Mouse (Mus musculus) megakaryocyte, embryonic 14.5 days (primary cell): ENCODE results near the gene Tbl2. TPM values are rescaled to one million over a fixed set of nuclear protein-coding genes. Genes with fewer than 3 reads are reported as not detected.

ENCODE experiments used
- H3K27me3 ChIP-seq: replicated peaks from 2 replicates; pipeline ENCODE3; 2012; ENCODE audit warnings: inconsistent platforms
- H3K36me3 ChIP-seq: replicated peaks from 2 replicates; pipeline ENCODE3; 2012; ENCODE audit warnings: low read length, inconsistent platforms, mixed read lengths
- H3K4me1 ChIP-seq: 2 replicates; pipeline ENCODE4 v1.6.1; 2012; ENCODE audit warnings: inconsistent platforms
- H3K4me3 ChIP-seq: replicated peaks from 2 replicates; pipeline ENCODE3; 2012; ENCODE audit warnings: moderate library complexity, mild to moderate bottlenecking, inconsistent platforms
- H3K9me3 ChIP-seq: 2 replicates; pipeline ENCODE4 v1.6.1; 2012; ENCODE audit warnings: inconsistent platforms
- FLI1 ChIP-seq: IDR thresholded peaks from 2 replicates; pipeline ENCODE4 v1.6.1; 2012; ENCODE audit warnings: low read length, inconsistent platforms, mixed read lengths
- GATA1 ChIP-seq: IDR thresholded peaks from 3 replicates; pipeline ENCODE4 v1.6.1; 2012; ENCODE audit warnings: mixed read lengths, low read length, inconsistent platforms, borderline replicate concordance
- polyA plus RNA-seq: library from polyadenylated mRNA; stranded (reverse); fragments of >175 nt; gene quantifications from 2 replicates; pipeline ENCODE4 v1.2.3, GENCODE M21; 2012; ENCODE audit warnings: low replicate concordance; ENCODE audit not compliant: insufficient read depth

The Tbl2 gene
- polyA plus RNA-seq, 1 experiment = 6.6 TPM

DNA sequence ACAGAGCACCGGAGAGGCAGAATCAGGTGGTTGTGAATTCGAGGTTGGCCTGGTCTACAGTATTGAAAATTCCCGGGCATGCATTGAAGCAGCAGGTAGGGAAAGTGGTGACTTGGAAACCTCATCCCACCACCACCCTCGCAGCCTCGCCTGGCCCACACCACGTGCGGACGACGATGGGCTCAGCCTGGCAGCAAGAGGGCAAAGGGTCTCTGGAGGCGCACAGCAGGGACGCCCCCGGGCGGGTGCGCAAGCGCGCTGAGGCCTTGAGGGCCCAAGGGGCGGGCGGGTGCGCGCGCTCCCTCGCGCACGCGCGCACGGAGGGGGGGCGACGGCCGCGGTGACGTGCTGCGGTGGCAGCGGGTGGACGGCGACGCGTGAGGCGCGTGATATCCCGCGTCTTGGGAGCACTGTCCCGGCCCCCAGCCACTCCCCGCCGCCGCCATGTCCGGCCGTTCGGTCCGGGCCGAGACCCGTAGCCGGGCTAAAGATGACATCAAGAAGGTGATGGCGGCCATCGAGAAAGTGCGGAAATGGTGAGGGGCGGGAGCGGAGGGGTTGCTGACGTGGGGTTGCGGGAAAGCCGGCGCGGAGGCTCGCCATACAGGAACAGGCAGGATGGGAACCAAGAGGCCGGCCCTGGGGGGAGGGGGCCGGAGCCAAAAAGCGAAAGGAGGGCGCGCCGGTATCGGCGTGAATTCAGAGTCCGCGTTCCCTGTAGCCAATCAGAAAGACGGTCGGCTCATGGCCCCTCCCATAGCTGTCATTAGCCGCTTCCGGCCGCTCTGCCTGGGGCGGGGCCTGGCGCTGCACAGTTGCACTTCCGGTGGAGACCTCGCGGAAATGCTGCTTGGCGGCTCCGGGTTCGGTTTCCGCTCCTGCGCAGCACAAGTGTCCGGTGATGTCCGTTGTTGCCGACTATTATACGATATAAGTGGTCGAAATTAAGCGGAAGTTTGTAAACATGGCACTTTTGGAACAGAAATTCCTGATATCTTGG lies 18.9 kb downstream of the Tbl2 start, which contains the start of gene Bcl7b:
Gene Bcl7b (plus strand): TSS at position 221 of the 1,000 bp plus-strand sequence.
- TF ChIP-seq GATA1 = no peak
- peak; percentile 95 for TF ChIP-seq FLI1
- no peaks in the 10 kb centered on the region for H3K27me3 ChIP-seq

DNA sequence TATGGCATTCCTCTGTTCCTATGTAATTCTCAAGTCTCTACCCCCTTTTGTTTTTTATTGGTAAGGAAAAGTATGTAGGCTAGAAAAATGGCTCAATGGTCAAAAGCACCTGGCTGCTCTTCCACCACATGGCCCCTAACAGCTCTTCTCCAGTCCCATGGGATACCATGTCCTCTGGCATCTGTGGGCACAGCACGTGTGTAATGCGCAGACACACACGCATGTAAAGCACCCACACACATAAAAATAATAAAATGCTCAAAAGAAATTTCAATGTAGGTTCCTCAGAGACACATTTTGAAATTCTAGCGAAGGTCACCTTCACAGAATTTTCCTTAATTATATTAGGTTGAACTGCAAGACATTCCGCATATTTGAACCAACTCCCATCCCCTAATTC lies 20.0 kb downstream of the Tbl2 start:
- Histone ChIP-seq H3K9me3 (no peaks in the 10 kb centered on the region), H3K4me3 (peak overlapping the region; percentile 96), H3K4me1 (peaks cover 53% of the 10 kb centered on the region), H3K36me3 (peaks cover 47% of the 10 kb centered on the region), H3K27me3 (no peaks in the 10 kb centered on the region)
- TF ChIP-seq FLI1 = no peak
- TF ChIP-seq GATA1 = no peak

More for the DNA sequence above, 18.9 kb downstream of the Tbl2 start, which contains the start of gene Bcl7b:
- Histone ChIP-seq H3K4me1 (peaks cover 52% of the 10 kb centered on the region), H3K36me3 (peaks cover 45% of the 10 kb centered on the region), H3K9me3 (no peaks in the 10 kb centered on the region), H3K4me3 (peak within 1 kb of the TSS; percentile 96)

DNA sequence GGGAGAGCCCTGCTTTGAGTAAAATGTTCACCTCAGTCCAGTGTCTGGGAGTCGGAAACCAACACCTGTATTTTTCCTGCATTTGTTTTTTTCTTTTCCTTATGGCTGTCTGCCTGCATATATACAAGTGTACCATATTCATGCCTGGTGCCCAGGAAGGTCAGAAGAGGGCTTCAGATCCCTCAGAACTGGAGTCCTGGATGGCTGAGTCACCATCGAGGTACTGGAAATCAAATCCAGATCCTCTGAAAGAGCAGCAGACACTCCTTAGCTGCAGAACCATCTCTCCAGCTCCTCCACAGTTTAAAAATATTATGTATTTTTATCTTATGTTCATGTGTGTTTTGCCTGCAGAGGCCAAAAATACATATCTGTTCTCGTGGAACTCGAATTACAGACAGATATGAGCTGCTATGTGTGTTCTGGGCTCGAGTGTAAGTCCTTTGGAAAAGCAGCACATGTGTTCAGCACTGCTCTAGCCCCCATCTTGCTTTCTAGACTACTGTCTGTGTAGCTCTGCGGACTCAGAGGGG lies 22.3 kb downstream of the Tbl2 start:
- no peaks in the 10 kb centered on the region for H3K27me3 ChIP-seq
- no peak for TF ChIP-seq GATA1
- TF ChIP-seq FLI1 = no peak
- peaks cover 44% of the 10 kb centered on the region for H3K4me1 ChIP-seq
- H3K9me3 ChIP-seq = no peaks in the 10 kb centered on the region
- peaks cover 68% of the 10 kb centered on the region for H3K36me3 ChIP-seq
- H3K4me3 ChIP-seq = no peak overlapping the region

DNA sequence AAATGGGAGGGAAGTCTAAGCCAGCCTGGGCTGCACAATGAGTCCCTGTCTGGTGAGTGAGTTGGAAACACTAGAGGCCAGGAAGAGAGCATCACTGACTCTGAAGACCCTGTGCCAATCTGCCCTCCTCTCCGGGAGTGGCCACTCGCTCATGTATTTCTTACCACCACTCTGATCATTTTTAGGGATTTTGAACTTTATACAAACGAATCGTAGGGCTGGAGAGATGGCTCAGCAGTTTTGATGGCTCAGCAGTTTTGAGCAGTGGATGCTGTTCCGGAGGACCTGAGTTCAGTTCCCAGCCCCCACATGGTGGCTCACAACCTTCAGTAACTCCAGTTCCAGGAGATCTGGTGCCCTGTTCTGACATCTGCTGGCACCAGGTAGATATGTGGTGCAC lies 23.5 kb downstream of the Tbl2 start:
- Histone ChIP-seq H3K4me3 (no peak overlapping the region), H3K4me1 (peaks cover 48% of the 10 kb centered on the region), H3K27me3 (no peaks in the 10 kb centered on the region), H3K9me3 (no peaks in the 10 kb centered on the region), H3K36me3 (peaks cover 80% of the 10 kb centered on the region)
- TF ChIP-seq GATA1 = no peak
- no peak for TF ChIP-seq FLI1

DNA sequence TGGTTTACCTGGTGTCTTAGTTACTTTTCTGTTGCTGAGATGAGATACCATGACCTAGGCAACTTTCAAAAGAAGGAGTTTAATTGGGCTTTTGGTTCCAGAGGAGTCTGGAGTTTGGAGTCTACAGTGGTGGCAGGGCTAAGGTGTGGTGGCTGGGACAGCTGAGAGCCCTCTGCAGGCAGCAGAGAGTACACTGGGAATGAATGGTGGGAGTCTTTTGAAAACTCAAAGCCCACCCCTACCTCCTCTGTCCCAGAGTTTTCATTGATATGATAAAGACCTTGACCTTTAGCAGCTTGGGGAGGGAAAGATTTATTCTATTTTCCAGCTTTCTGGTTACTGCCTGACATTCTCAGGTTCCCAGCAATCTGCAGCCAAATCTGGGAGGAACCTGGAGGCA lies 25.6 kb downstream of the Tbl2 start:
- peaks cover 56% of the 10 kb centered on the region for H3K4me1 ChIP-seq
- H3K9me3 ChIP-seq = no peaks in the 10 kb centered on the region
- no peaks in the 10 kb centered on the region for H3K27me3 ChIP-seq
- peaks cover 98% of the 10 kb centered on the region for H3K36me3 ChIP-seq
- H3K4me3 ChIP-seq = no peak overlapping the region
- TF ChIP-seq FLI1 = no peak
- TF ChIP-seq GATA1 = no peak

DNA sequence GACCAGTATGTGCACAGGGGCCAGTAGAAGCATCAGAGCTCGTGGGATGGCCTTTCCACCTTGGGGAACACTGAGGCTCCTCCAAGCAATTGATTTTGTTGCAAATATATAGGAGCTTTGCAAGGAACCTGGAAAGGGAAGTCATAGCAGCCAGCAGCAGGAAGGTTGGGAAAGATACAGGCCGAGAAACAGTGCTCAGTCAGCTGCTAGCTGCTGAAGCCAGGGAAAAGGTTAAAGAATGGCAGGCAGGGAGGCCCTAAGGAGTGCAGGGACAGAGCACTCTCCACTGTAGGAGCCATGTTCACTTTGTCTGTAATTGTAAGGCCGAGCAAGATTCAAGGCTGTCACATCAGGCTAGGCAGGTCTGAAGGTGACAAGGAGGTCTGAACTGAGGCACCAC lies 29.1 kb downstream of the Tbl2 start:
- H3K4me1 ChIP-seq = peaks cover 60% of the 10 kb centered on the region
- no peaks in the 10 kb centered on the region for H3K9me3 ChIP-seq
- peaks cover 95% of the 10 kb centered on the region for H3K36me3 ChIP-seq
- TF ChIP-seq GATA1 (no peak), FLI1 (no peak)
- H3K4me3 ChIP-seq = peak overlapping the region; percentile 63
- no peaks in the 10 kb centered on the region for H3K27me3 ChIP-seq

DNA sequence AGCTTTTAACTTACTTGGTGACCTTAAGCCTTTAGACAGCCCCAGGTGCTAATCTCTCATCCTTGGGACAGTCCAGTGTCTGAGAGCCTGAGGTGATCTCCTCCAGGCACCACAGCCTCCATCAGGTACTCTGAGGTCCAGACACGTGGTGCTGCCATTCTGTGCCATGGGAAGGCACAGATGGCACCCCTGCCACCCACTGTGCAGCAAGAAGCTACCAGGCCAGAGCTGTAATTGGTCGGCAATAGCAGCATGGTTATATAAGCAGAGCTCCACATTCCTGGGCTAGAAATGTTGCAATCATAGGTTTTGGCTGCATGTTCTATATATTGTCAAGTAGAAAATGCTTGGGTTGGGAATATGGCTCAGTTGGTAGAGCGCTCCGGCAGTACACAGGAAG lies 29.5 kb downstream of the Tbl2 start:
- H3K36me3 ChIP-seq = peaks cover 90% of the 10 kb centered on the region

DNA sequence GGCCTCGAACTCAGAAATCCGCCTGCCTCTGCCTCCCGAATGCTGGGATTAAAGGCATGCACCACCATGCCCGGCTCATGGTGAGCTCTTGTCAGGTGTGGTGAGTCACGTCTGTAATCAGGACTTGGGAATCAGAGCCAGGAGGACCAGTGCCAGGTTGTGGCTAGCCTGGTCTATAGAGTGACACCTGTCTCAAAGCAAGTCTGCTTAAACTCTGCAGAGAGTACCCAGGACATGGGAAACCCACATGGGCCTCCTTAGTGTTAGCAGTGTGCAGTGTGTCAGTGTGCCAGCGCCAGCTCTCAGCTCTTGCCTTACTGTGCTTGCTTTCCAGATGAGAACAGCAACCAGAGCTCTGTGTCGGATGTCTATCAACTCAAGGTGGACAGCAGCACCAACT lies 30.2 kb downstream of the Tbl2 start:
- TF ChIP-seq FLI1 (no peak), GATA1 (no peak)
- Histone ChIP-seq H3K36me3 (peaks cover 84% of the 10 kb centered on the region), H3K4me3 (no peak overlapping the region), H3K4me1 (peaks cover 59% of the 10 kb centered on the region), H3K9me3 (no peaks in the 10 kb centered on the region), H3K27me3 (no peaks in the 10 kb centered on the region)

More for the DNA sequence above, 29.5 kb downstream of the Tbl2 start:
- Histone ChIP-seq H3K4me3 (peak overlapping the region; percentile 21), H3K4me1 (peaks cover 62% of the 10 kb centered on the region), H3K9me3 (no peaks in the 10 kb centered on the region), H3K27me3 (no peaks in the 10 kb centered on the region)
- no peak for TF ChIP-seq FLI1

DNA sequence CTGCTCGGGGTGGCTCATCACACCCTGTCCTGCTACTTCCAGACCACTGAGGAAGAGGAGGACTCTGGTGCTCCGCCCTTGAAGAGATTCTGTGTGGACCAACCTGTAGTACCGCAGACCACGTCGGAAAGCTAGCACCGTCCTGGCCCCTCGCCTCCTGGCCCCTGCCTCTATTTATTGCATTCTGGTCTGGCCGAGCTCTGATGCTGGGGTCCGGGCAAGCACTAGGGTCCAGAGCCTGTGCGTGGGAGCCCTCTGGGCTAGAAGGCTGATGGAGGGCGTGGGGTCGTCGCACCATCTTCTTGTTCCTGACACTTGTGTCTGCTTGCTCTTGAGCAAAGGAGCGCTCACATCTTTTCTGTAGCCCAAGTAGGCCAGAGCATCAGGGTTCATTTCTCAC lies 31.3 kb downstream of the Tbl2 start:
- H3K27me3 ChIP-seq = no peaks in the 10 kb centered on the region
- H3K4me3 ChIP-seq = no peak overlapping the region
- peaks cover 66% of the 10 kb centered on the region for H3K4me1 ChIP-seq
- peaks cover 73% of the 10 kb centered on the region for H3K36me3 ChIP-seq
- H3K9me3 ChIP-seq = no peaks in the 10 kb centered on the region
- TF ChIP-seq FLI1 = no peak
- TF ChIP-seq GATA1 = no peak

DNA sequence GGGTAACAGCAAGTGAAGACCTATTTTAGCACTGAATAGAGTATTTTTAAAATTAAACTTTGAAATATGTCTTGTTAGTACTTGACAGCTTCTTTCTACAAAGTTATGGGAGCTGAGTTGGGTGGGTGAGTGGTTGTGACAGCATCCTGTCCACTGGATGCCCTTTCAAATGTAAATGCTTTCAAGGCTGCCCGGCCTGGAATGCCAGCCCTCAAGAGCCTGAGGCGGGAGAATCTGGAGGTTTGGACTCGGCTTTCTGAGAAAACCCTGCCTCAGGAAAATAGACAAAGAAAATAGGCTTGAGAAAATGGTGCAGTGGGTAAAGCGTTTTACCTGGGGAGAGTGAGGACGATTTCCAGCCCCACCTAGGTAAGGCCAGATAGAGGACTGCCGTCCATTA lies 32.3 kb downstream of the Tbl2 start:
- H3K27me3 ChIP-seq = no peaks in the 10 kb centered on the region
- peaks cover 63% of the 10 kb centered on the region for H3K36me3 ChIP-seq
- no peak for TF ChIP-seq GATA1
- TF ChIP-seq FLI1 = no peak
- H3K4me3 ChIP-seq = no peak overlapping the region
- peaks cover 67% of the 10 kb centered on the region for H3K4me1 ChIP-seq
- no peaks in the 10 kb centered on the region for H3K9me3 ChIP-seq
